Mouse (Mus musculus) liver, adult 2 months (tissue): ENCODE measurements around the gene Iba57.

Experiments
- CTCF ChIP-seq: fragments of 200-500 bp; IDR thresholded peaks from 2 replicates; pipeline ENCODE4 v1.5.1; 2011; ENCODE audit warnings: low read depth, low read length, control low read depth
- POLR2A ChIP-seq: fragments of 200-500 bp; IDR thresholded peaks from 2 replicates; pipeline ENCODE4 v1.6.1; 2011; ENCODE audit warnings: low read length, control low read depth; ENCODE audit not compliant: insufficient read depth; ENCODE audit errors: extremely low read depth

DNA sequence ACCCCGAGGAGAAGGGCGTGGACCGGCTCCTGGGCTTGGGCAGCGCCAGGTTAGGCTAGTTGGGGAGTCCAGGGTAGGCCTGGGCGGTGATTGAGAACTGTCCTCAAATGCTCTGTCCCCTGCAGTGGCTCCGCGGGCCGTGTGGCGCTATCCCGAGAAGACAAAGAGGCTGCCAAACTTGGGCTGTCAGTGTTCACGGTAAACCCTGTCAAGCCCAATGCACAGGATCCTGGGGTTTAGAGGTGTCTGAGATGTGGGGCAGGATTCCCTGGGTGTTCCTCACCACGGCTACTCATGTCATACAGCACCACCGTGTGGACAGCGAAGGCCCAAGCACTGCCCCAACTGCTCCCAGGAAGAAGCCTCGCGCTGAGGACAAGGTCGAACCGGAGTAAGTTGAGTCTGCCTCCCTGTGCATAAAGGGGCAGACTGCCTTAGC, 45.5 kb upstream of the Iba57 start:
- TF ChIP-seq POLR2A: no peak
- TF ChIP-seq CTCF: peak; percentile 89
